Mouse (Mus musculus) intestine, embryonic 16.5 days (tissue): Measurements from ENCODE around the gene 2310061I04Rik. TPM values are rescaled to one million over a fixed set of nuclear protein-coding genes. Genes with fewer than 3 reads are reported as not detected.
"Not testable (repeated sequence)": the region's sequence is repeated elsewhere in the genome, so short reads cannot be mapped to it uniquely, and the experiment has no call there.

Experiments
- ATAC-seq: fragments of 200-750 bp; cut with Nextera tagmentation; 2 replicates; pipeline ENCODE4 v1.8.0; 2017; ENCODE audit warnings: moderate TSS enrichment, moderate library complexity
- H3K27ac ChIP-seq: fragments of 300-500 bp; sonication (generic); 2 replicates; pipeline ENCODE4 v1.5.1; 2014; ENCODE audit warnings: mild to moderate bottlenecking, low read length
- H3K27me3 ChIP-seq: fragments of 300-500 bp; sonication (generic); replicated peaks from 2 replicates; pipeline ENCODE4 v1.6.1; 2014; ENCODE audit warnings: low read length, control low read depth, mixed read lengths; ENCODE audit not compliant: control insufficient read depth, insufficient read depth
- H3K36me3 ChIP-seq: fragments of 300-500 bp; sonication (generic); 2 replicates; pipeline ENCODE4 v1.6.1; 2014; ENCODE audit warnings: low read length, control low read depth; ENCODE audit not compliant: control insufficient read depth, insufficient read depth
- H3K4me1 ChIP-seq: fragments of 300-500 bp; sonication (generic); 2 replicates; pipeline ENCODE4 v1.6.1; 2014; ENCODE audit warnings: low read length, control low read depth, mixed read lengths; ENCODE audit not compliant: control insufficient read depth, insufficient read depth
- H3K4me2 ChIP-seq: fragments of 300-500 bp; sonication (generic); 2 replicates; pipeline ENCODE4 v1.6.1; 2014; ENCODE audit warnings: low read depth, low read length, control low read depth
- H3K4me3 ChIP-seq: fragments of 300-500 bp; sonication (generic); 2 replicates; pipeline ENCODE4 v1.5.1; 2014; ENCODE audit warnings: mild to moderate bottlenecking, low read length
- H3K9ac ChIP-seq: fragments of 300-500 bp; sonication (generic); 2 replicates; pipeline ENCODE4 v1.6.1; 2014; ENCODE audit warnings: low read depth, low read length
- H3K9me3 ChIP-seq: fragments of 300-500 bp; sonication (generic); 2 replicates; pipeline ENCODE4 v1.6.1; 2016; ENCODE audit warnings: low read length, control low read depth; ENCODE audit not compliant: control insufficient read depth
- WGBS: fragments of 180-500 bp; shearing (Covaris S2); extraction: QIAGEN DNeasy Blood & Tissue Kit; methylation state at CpG from one replicate; pipeline ENCODE4 v1.1.7; 2014; 5-methylcytosine and 5-hydroxymethylcytosine counted together
- polyA plus RNA-seq: library from polyadenylated mRNA; unstranded; fragments of >200 nt; fragmentation: Nextera tagmentation; extraction: Ambion mirVana; gene quantifications from 2 replicates; pipeline ENCODE4 v1.2.1, GENCODE M21; 2015

Gene 2310061I04Rik
- 29.1 and 30.1 TPM in 2 replicates for polyA plus RNA-seq

DNA sequence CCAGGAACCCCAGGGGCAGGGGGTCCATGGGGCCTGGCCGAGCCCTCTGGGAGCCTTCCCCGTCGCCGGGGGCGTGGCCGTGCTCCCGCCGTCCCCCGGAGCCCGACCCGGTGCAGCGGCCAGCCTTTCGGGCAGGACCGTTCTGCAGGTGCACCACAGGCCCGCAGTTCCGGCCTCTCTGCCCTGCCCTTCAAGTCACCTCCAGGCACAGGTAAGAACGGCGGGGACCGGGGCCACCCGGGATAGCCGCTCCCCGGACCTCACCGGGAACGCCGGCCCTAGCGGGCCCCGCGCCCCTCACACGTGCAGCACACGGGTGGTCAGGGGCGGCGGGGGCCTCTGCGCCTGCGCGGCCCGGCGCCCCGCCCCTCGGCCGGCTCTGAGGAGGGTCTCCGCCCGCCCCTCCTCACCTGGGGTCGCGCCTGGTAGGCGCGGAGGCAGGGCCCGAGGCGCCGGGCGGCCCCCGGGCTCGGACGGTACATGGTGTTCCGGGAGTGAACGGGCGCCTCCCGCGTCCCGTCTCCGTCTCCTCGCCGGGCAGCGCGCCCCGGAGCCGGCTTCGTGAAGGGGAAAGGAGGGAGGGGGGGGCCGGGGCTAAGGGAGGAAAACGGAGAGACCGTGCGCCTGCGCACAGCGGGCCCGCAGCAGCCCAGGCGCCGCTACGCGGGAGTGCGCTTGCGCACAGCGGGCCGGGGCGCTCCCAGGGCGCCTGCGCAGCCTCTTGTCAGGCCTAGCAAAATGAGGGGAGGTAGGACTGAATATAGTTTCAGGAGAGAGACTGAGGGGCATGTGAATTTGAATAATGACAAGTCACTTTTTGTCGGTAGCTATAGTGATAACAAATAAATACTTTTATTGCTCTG is at the start of gene 2310061I04Rik:
TSS of gene 2310061I04Rik (minus strand) at position 651 of the 863 bp plus-strand sequence.
- Histone ChIP-seq H3K4me3 (peak within 1 kb of the TSS; percentile 72), H3K27ac (peak within 1 kb of the TSS; percentile 72), H3K9ac (peak within 1 kb of the TSS; percentile 84), H3K9me3 (no peaks in the 10 kb centered on the region), H3K4me1 (peaks cover 14% of the 10 kb centered on the region), H3K36me3 (peaks cover 11% of the 10 kb centered on the region; the same call in 1 of the 2 replicates), H3K27me3 (no peaks in the 10 kb centered on the region), H3K4me2 (peak within 1 kb of the TSS; percentile 92)
- peak; percentile 95 for ATAC-seq
- WGBS = under 1% methylated on average over 82 of the region's 86 CpGs

DNA sequence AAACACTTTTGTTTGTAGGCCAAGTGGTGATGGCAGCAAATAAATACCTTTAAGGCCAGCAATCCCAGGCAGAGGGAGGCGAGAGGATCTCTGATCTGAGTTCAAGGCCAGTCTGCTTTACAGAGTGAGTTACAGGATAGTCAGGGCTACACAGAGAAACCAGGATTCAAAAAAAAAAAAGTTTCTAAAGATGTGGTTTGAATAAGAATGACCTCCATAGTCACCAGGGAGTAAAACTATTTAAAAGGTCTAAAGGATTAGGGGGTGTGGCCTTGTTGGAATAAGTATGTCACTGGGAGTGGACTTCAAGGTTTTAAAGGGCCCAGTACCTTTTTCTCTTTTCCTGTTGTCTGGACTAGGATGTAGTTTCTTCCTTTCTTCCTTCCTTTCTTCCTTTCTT is 42.7 kb upstream of the 2310061I04Rik start:
- Histone ChIP-seq H3K9me3 (no peaks in the 10 kb centered on the region), H3K4me3 (no peak overlapping the region), H3K9ac (no peak overlapping the region), H3K27me3 (no peaks in the 10 kb centered on the region), H3K4me2 (no peak overlapping the region), H3K27ac (no peak overlapping the region), H3K4me1 (no peaks in the 10 kb centered on the region), H3K36me3 (no peaks in the 10 kb centered on the region)
- 58% methylated on average over 1 of the region's 1 CpGs for WGBS
- ATAC-seq = no peak

DNA sequence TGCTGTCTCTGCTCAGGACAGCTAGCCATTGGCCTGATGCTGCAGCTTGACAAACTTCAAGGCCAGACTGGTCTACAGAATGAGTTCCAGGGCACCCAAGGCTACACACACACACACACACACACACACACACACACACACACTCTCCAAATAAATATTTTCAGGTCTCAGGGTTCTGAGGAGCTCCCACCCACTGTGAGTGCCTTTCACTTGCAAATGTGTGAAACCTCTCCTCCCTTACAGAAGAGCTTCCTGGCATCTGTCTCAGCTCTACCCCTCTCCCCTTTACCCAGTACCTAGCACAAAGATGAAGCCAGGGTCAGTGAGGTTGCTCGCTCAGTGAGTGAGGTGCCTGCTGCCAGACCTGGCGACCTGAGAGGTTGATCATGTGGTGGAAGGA is 41.9 kb upstream of the 2310061I04Rik start:
- WGBS = 49% methylated on average over 2 of the region's 2 CpGs
- Histone ChIP-seq H3K36me3 (no peaks in the 10 kb centered on the region), H3K9me3 (no peaks in the 10 kb centered on the region)

DNA sequence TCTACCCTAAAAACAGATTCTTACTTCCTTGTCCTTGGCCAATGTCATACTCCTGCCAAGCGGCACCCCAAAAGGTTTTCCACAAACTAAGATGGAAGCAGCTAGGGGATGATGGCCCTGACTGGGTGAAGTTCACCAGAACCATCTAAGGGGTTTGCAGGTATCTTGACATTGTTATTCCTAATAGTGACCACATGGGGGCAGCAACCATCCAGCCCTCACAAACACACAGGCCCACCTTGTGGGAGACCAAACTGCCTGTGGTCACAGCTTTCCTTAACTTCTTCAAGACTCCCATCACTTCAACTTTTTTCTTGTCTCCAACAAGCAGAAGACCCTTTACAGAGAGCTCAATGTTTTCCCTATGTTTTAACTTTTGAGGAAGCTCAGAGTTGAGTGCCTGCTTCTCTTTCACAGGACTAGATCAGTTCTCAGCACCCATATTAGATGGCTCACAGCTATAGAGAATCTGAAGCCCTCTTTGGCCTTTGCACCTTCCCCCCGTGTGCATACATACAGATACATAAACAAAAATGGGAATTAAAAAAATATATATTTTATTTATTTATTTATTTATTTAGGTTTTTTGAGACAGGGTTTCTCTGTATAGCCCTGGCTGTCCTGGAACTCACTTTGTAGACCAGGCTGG is 40.6 kb upstream of the 2310061I04Rik start:
- 40% methylated on average over 2 of the region's 2 CpGs for WGBS
- Histone ChIP-seq H3K4me1 (no peaks in the 10 kb centered on the region), H3K4me3 (no peak overlapping the region), H3K27ac (no peak overlapping the region), H3K9ac (no peak overlapping the region), H3K27me3 (no peaks in the 10 kb centered on the region), H3K36me3 (no peaks in the 10 kb centered on the region), H3K9me3 (no peaks in the 10 kb centered on the region), H3K4me2 (no peak overlapping the region)
- ATAC-seq = peak; percentile 46; the same call in 1 of the 2 replicates

More for the DNA sequence above, 41.9 kb upstream of the 2310061I04Rik start:
- Histone ChIP-seq H3K27me3 (no peaks in the 10 kb centered on the region), H3K4me2 (no peak overlapping the region), H3K9ac (no peak overlapping the region), H3K4me1 (no peaks in the 10 kb centered on the region), H3K27ac (no peak overlapping the region), H3K4me3 (no peak overlapping the region)
- ATAC-seq = no peak

DNA sequence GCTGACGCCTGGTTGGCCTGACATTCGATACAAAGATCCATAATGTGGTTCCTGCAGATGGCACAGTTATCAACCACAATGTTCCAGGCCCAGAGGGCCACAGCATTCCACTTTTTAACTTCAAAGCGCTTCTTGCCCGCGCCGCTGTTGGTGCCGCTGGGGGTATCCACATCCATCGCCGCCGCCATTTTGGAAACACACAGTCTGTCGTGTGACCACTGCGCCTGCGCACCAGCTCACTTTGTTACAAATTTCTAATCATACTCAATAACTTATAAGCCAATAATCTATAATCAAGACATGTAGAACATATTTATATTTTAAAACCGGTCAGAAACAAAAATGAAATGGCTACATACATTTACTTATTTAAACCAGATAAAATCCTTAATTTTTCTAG is 38.5 kb upstream of the 2310061I04Rik start:
- ATAC-seq, H3K4me1 ChIP-seq, H3K4me2 ChIP-seq, H3K27me3 ChIP-seq, H3K9me3 ChIP-seq, H3K9ac ChIP-seq, H3K27ac ChIP-seq, H3K36me3 ChIP-seq, H3K4me3 ChIP-seq: not testable (repeated sequence)
- WGBS = 88% methylated on average over 14 of the region's 14 CpGs

DNA sequence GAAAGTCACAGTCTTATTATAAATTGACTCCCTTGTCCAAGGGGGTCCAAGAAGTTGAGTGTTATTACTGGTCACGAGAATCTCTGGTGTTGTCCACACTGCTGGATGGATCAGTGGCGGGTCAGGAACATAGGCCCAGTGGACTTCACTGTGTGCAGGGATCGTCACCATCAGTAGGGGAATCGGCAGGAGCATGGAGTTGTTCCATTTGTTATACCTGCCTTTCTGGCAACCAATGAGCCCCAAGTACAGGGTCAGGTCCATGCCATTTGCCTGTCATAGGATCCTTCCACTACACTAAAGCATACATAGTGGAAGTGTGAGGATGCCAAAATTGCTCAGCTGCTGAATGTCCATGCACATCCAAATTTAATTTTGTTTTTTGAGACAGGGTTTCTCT is 35.4 kb upstream of the 2310061I04Rik start:
- no peak overlapping the region for H3K27ac ChIP-seq
- no peaks in the 10 kb centered on the region for H3K9me3 ChIP-seq
- ATAC-seq = no peak
- no peaks in the 10 kb centered on the region for H3K27me3 ChIP-seq
- H3K4me3 ChIP-seq = no peak overlapping the region
- WGBS = 88% methylated on average over 4 of the region's 4 CpGs
- no peak overlapping the region for H3K9ac ChIP-seq
- H3K4me2 ChIP-seq = no peak overlapping the region
- no peaks in the 10 kb centered on the region for H3K4me1 ChIP-seq
- peaks cover 19% of the 10 kb centered on the region; the same call in 1 of the 2 replicates for H3K36me3 ChIP-seq

DNA sequence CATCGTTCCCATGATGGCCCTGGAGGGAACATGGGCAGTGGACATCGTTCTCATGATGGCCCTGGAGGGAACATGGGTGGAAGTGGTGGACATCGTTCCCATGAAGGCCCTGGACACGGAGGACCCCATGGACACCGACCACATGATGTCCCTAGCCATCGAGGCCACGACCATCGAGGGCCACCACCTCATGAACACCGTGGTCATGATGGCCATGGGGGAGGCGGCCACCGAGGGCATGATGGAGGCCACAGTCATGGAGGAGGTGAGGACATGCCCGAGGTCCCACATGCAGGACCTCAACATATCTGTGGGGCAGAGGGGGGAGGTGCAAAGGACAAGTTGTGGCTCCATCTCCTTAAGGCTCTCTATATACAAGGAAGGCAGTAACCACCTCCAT is 33.4 kb upstream of the 2310061I04Rik start:
- Histone ChIP-seq H3K27ac (no peak overlapping the region), H3K27me3 (no peaks in the 10 kb centered on the region), H3K4me2 (no peak overlapping the region), H3K4me1 (0 out of 2 replicates have a peak, but pooled peaks cover 3% of the 10 kb centered on the region), H3K9me3 (no peaks in the 10 kb centered on the region), H3K9ac (no peak overlapping the region), H3K4me3 (no peak overlapping the region), H3K36me3 (peaks cover 30% of the 10 kb centered on the region; the same call in 1 of the 2 replicates)
- WGBS = 91% methylated on average over 12 of the region's 12 CpGs
- ATAC-seq = no peak

DNA sequence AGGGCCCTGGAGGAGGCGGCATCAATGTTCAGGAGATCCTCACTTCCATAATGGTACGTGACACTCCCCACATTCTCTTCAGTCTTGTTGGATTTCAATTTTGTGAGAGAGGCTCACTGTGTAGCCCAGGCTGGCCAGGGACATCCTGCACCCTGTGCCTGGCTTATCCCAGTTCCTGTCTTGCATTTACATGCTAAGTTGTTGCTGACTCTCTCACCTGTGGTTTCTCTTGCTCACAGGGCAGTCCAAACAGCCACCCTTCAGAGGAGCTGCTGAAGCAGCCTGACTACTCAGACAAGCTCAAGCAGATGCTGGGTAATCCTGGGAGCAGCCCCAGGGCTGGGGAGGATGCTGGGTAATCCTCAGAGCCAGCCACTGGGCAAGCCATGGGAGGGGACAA is 32.3 kb upstream of the 2310061I04Rik start:
- Histone ChIP-seq H3K36me3 (peaks cover 36% of the 10 kb centered on the region; the same call in 1 of the 2 replicates), H3K9ac (no peak overlapping the region), H3K9me3 (no peaks in the 10 kb centered on the region), H3K4me3 (no peak overlapping the region), H3K27ac (no peak overlapping the region), H3K4me1 (0 out of 2 replicates have a peak, but pooled peaks cover 3% of the 10 kb centered on the region), H3K4me2 (no peak overlapping the region), H3K27me3 (no peaks in the 10 kb centered on the region)
- no peak for ATAC-seq
- 98% methylated on average over 2 of the region's 2 CpGs for WGBS

DNA sequence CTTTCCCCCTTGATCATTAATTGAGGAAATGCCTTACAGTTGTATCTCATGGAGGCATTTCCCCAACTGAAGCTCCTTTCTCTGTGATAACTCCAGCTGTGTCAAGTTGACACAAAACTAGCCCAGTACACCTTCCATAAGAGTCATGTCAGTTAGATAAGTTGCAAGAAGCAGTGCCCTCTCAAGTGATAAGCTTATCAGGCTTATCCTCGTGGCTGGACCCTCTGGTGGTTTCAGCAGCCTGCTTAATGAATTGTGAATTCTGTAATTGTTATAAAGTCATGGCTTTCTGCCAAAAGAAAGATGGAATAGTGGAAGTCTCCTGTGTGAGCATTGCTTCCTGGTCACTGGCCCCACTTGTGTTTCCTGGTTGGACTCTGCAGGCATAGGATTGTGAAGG is 30.2 kb upstream of the 2310061I04Rik start:
- H3K9ac ChIP-seq = no peak overlapping the region
- WGBS = 51% methylated on average over 1 of the region's 1 CpGs
- no peaks in the 10 kb centered on the region for H3K27me3 ChIP-seq
- H3K9me3 ChIP-seq = no peaks in the 10 kb centered on the region
- H3K4me3 ChIP-seq = no peak overlapping the region
- no peak overlapping the region for H3K27ac ChIP-seq
- ATAC-seq = peak; percentile 48
- H3K36me3 ChIP-seq = peaks cover 42% of the 10 kb centered on the region; the same call in 1 of the 2 replicates
- H3K4me2 ChIP-seq = no peak overlapping the region
- H3K4me1 ChIP-seq = 0 out of 2 replicates have a peak, but pooled peaks cover 3% of the 10 kb centered on the region
